Mouse (Mus musculus) G1E (cell line): ENCODE data around the gene Rint1. TPM values are rescaled to one million over a fixed set of nuclear protein-coding genes. Genes with fewer than 3 reads are reported as not detected.
"Not testable (repeated sequence)": the region's sequence is repeated elsewhere in the genome, so short reads cannot be mapped to it uniquely, and the experiment has no call there.

Source experiments
- ATAC-seq: 2 replicates; pipeline ENCODE4 v1.8.0; 2016; ENCODE audit warnings: mild to moderate bottlenecking; ENCODE audit not compliant: insufficient number of reproducible peaks, poor library complexity, low FRiP score, severe bottlenecking; ENCODE audit errors: extremely low read depth
- DNase-seq: peaks from one replicate; pipeline ENCODE4 v3.0.0; 2012; ENCODE audit warnings: low spot score
- H3K27me3 ChIP-seq: 2 replicates; pipeline ENCODE4 v1.6.1; 2012; ENCODE audit warnings: mild to moderate bottlenecking, low read length, inconsistent platforms; ENCODE audit not compliant: insufficient read depth
- H3K36me3 ChIP-seq: replicated peaks from 2 replicates; pipeline ENCODE3; 2012; ENCODE audit warnings: mild to moderate bottlenecking, inconsistent platforms
- H3K4me1 ChIP-seq: 2 replicates; pipeline ENCODE4 v1.6.1; 2012; ENCODE audit warnings: low read depth, low read length, inconsistent platforms, mixed read lengths; ENCODE audit not compliant: insufficient read depth
- H3K4me3 ChIP-seq: 2 replicates; pipeline ENCODE4 v1.5.1; 2012; ENCODE audit warnings: low read depth, mild to moderate bottlenecking, inconsistent platforms, low read length, moderate library complexity, mixed read lengths
- H3K9me3 ChIP-seq: replicated peaks from 2 replicates; pipeline ENCODE4 v1.6.1; 2012; ENCODE audit warnings: inconsistent platforms
- CTCF ChIP-seq: IDR thresholded peaks from 2 replicates; pipeline ENCODE4 v1.5.1; 2012; ENCODE audit warnings: low read depth, low read length, inconsistent platforms, mixed read lengths
- GATA1 ChIP-seq: IDR thresholded peaks from 2 replicates; pipeline ENCODE4 v1.6.1; 2012; ENCODE audit warnings: borderline replicate concordance, low read length, inconsistent platforms, mixed read lengths
- GATA2 ChIP-seq: IDR thresholded peaks from 2 replicates; pipeline ENCODE4 v1.6.1; 2012; ENCODE audit warnings: low read depth, low read length, inconsistent platforms, borderline replicate concordance
- POLR2AphosphoS5 ChIP-seq: IDR thresholded peaks from 2 replicates; pipeline ENCODE4 v1.6.1; 2012; ENCODE audit warnings: low read depth, low read length, inconsistent platforms; ENCODE audit not compliant: insufficient replicate concordance
- TAL1 ChIP-seq: conservative IDR thresholded peaks from 2 replicates; pipeline ENCODE4 v1.6.1; 2012; ENCODE audit warnings: low read depth, low read length, inconsistent platforms, mixed read lengths
- polyA plus RNA-seq: library from polyadenylated mRNA; stranded (reverse); fragments of >175 nt; gene quantifications from 2 replicates; pipeline ENCODE4 v1.2.3, GENCODE M21; 2012
- total RNA-seq, 2 experiments: library from RNA; stranded (forward) in 1 of 2; stranded (reverse) in 1 of 2; fragments of 200-1000 nt in 1 of 2; fragments of >200 nt in 1 of 2; fragmentation: Nextera tagmentation in 1 of 2; gene quantifications; 2 replicates each; pipeline ENCODE4 v1.2.3; 2014 to 2017

Gene Rint1
- total and polyA plus RNA-seq, 3 experiments = 13.8 to 67.0 (median 34.2) TPM

DNA sequence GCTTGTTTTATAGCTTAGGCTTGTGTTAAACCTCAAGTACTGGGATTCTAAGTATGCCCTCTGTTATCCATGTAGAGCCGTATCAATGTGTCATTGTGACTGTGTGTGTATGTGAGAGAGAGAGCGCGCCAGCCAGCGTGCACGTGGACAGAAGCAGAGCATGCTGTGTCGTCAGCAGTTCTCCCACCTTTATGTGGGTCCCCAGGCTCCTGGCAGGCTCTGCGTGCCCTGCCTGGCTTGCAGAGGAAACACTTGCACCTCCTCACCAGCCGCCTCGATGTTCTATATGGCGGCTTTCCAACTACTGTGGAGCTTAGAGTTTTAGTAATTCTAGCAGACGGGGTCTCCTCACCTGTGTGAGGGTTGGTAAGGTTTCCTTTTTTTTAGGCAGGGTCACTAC is 34.8 kb downstream of the Rint1 start:
- H3K4me3 ChIP-seq = no peak overlapping the region
- DNase-seq = no peak
- peaks cover 31% of the 10 kb centered on the region for H3K36me3 ChIP-seq
- peaks cover 7% of the 10 kb centered on the region; the same call in 1 of the 2 replicates for H3K4me1 ChIP-seq
- no peaks in the 10 kb centered on the region for H3K27me3 ChIP-seq
- TF ChIP-seq POLR2AphosphoS5 (no peak), TAL1 (no peak), GATA2 (no peak), CTCF (no peak), GATA1 (no peak)
- no peak for ATAC-seq
- no peaks in the 10 kb centered on the region for H3K9me3 ChIP-seq

DNA sequence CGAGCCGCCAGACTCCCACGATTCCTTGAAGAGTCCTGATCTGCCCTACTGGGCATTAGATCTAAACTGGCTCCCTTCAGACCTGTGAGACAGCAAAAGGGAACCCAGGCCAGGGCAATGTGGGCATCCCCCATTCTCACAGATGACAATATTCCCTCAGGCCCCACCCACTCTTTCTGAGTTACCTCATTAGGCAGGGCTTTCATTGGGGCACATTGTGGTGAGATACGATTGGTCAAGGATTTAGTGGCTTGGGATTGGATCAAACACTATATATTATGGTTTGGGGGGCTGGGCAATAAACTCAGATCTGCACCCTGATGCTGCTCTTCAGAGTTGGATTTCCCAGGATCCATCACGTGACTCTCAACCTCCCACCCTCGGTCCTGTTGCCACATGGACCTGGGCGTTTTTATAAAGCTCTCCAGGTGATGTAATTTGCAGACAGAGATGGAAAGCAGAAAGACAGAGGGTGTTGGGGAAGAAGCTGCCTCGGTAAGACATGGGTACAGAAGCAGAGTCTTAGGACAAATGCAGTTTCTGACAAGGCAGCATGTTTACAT is 36.7 kb downstream of the Rint1 start:
- no peak for TF ChIP-seq POLR2AphosphoS5
- TF ChIP-seq TAL1 = no peak
- no peak for TF ChIP-seq GATA2
- no peak for TF ChIP-seq GATA1
- TF ChIP-seq CTCF = no peak
- H3K27me3 ChIP-seq = no peaks in the 10 kb centered on the region
- ATAC-seq (no peak), DNase-seq (no peak)
- peaks cover 20% of the 10 kb centered on the region for H3K36me3 ChIP-seq
- no peaks in the 10 kb centered on the region for H3K9me3 ChIP-seq
- no peak overlapping the region for H3K4me3 ChIP-seq
- peaks cover 7% of the 10 kb centered on the region; the same call in 1 of the 2 replicates for H3K4me1 ChIP-seq

DNA sequence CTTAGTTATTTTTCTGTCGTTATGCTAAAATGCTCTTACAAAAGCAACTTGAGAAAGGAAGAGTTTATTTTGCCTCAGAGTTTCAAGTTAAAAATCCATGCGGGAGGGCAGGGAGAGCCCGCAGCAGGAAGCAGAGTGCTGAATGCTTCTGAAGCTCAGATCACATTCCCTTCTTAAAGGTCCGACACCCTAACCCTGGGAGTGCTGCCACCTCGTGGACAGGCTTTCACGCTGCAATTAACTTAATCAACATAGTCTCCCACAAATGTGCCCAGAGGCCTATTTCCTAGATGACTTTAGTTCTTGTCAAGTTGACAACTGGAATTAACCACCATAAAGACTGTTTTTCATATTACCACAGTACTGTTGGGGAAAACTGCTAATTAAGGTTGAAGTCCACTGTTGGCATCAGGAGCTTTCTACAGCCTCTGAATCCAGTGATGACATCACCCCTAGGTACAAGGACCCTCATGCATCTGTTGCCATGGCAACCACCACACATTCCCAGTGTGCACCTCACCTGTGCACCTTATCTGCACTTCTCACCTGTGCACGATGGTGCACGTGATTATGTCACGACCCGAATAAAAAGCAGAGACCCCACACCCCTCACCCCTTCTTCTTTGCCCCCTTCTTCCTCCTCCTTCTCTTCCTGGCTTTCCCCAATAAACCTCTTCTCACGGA is 39.0 kb downstream of the Rint1 start:
- Histone ChIP-seq H3K27me3 (no peaks in the 10 kb centered on the region), H3K36me3 (peaks cover 9% of the 10 kb centered on the region), H3K9me3 (no peaks in the 10 kb centered on the region), H3K4me3 (no peak overlapping the region), H3K4me1 (peaks cover 4% of the 10 kb centered on the region; the same call in 1 of the 2 replicates)
- TF ChIP-seq CTCF = peak; percentile 74
- TF ChIP-seq POLR2AphosphoS5 = no peak
- ATAC-seq (peak; percentile 45; the same call in 1 of the 2 replicates), DNase-seq (peak; percentile 20)

DNA sequence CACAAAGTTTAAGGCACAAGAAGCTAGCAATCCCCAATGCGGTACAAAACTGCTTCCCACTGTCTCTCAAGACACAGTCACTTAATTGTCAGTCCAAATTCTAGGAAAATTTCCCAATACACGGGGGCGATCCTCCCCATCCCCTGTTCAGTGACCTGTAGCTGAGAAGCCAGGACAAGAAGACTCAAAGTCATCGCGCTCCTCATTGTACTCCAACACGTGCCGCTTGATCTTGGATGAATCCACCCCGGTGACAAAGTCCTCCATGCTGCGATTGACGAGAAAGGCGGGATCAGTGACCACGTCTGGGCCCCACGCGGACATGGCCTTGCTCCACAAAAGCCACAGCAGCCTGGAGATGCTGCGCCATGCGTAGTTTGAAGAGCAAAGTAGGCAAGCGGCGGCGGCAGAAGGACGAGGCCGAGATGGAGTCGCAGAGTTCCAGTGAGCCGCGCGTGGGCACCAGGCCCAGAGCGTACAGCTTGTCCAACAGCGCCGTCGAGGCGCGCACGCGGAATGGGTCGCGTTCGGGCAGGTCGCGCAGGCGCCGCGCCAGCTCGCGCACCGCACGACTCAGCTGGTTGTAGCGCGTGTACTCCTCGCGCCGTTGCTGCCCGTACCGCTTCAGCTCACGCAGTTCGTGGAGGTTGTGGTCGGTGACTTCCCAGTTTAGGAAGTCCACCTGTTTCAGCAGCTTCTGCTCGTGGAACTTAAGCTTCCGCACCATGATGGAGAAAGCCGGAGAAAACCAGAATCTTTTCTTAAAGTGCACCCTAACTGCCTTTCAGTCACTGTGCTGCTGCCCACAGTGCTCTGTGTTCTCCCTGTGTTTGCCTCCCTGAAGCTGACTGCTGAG is 43.6 kb downstream of the Rint1 start:
- Histone ChIP-seq H3K4me1 (peaks cover 4% of the 10 kb centered on the region), H3K27me3 (no peaks in the 10 kb centered on the region), H3K9me3 (no peaks in the 10 kb centered on the region), H3K4me3 (no peak overlapping the region), H3K36me3 (no peaks in the 10 kb centered on the region)
- no peak for ATAC-seq
- no peak for TF ChIP-seq POLR2AphosphoS5
- no peak for DNase-seq

DNA sequence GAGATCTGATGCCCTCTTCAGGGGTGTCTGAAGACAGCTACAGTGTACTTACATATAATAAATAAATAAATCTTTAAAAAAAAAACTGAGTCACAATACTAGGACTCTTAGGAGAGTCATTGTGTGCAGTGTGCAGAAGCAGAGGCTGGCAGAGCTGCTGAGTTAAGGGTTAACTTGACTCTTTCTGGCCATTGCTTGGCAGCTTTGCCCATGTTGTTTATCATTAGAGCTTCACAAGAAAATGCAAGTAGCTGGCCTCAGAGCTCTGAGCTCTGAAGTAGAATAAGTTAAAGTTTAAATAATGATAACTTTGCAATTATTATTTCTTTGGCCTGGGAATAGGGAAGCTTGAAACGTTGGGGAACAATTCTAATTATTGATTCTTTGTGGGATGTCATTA is 48.2 kb downstream of the Rint1 start:
- not testable (repeated sequence) for H3K9me3 ChIP-seq, H3K27me3 ChIP-seq, DNase-seq, H3K4me3 ChIP-seq, H3K4me1 ChIP-seq, ATAC-seq
- H3K36me3 ChIP-seq = peaks cover 27% of the 10 kb centered on the region

DNA sequence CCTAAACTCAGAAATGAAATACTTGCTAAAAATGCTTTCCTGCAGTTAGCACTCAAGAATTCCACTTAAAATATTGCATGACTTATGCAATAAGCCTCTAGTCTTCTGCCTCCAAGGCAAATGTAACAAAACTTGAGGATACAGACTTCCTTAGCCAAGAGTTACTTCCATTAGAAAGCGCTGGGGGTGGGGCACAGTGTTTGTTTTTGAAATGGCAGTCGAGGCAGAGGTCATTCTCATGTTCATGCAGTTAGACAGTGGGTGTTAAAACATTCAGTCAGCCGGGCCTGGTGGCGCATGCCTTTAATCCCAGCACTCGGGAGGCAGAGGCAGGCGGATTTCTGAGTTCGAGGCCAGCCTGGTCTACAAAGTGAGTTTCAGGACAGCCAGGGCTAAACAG is 50.6 kb downstream of the Rint1 start:
- H3K9me3 ChIP-seq = no peaks in the 10 kb centered on the region
- H3K4me1 ChIP-seq = peaks cover 17% of the 10 kb centered on the region
- H3K27me3 ChIP-seq = no peaks in the 10 kb centered on the region
- ATAC-seq = no peak
- peaks cover 42% of the 10 kb centered on the region for H3K36me3 ChIP-seq
- no peak overlapping the region for H3K4me3 ChIP-seq
- no peak for DNase-seq
- no peak for TF ChIP-seq POLR2AphosphoS5
- TF ChIP-seq GATA2 = no peak
